In the genomic region with DNA sequence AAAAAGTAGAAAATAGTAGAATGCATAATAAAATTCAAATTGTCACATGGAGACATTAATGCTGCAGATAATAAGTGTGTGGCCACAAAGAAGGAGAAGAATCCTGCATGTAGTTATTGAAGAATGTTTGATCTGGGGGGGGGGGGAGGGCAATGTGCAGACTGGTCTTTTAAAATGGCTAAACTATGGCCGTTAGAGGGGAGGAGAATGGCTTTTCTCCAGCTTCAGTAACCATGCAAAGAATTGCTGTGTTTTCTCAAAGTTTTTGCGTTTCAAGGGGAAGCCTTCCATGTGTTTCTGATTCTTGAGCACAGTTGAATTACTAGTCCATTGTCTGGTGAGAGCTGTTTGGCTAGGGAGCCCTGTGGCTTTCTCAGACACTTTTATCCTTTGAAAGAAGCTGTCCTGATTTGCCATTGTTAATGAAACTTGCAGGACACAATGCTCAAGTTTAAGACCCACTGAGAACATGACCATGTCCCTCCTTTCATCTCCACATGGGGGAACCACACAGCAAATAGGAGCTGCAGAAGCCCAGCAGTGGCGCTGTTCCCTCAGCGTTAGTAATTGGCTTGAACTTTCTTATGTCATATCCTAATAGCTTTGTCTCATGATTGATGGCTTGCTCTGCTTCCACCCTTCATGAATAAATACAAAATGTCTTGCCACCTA, we compare ENCODE assay signal across 9 mouse cellular contexts.
DNase-seq lines count a peak whose midpoint lies in the region; ATAC-seq and TF ChIP-seq lines count a peak whose summit lies in the region.
"Had no signal": no experiment of that assay in that cellular context is flagged by ENCODE, and none has a peak within 500 bp of the region (broad histone marks: within the 10 kb centered on the region; RNA-seq: fewer than 3 reads in every experiment).

No protein-coding gene starts in this region.

- TF ChIP-seq CTCF in lung, embryonic 14.5 days (IDR thresholded peaks at IDR 0.05; ENCODE audit: low read depth), result peak; percentile 60

- no peaks in the 10 kb centered on the region for H3K4me1 ChIP-seq in lung, embryonic 14.5 days (ENCODE audit: insufficient read depth)
- no peaks in the 10 kb centered on the region for H3K4me1 ChIP-seq in hindbrain, embryonic 13.5 days (replicated peaks)

- 24% methylated on average over 4 of the region's 4 CpGs for WGBS in lung, embryonic 14.5 days
- 2% methylated on average over 4 of the region's 4 CpGs for WGBS in hindbrain, embryonic 13.5 days

- no peak overlapping the region for H3K27ac ChIP-seq in lung, embryonic 14.5 days (ENCODE audit: low read depth)
- H3K27ac ChIP-seq in hindbrain, embryonic 13.5 days, result no peak overlapping the region

- no peak overlapping the region for H3K4me2 ChIP-seq in lung, embryonic 14.5 days
- no peak overlapping the region for H3K4me2 ChIP-seq in hindbrain, embryonic 13.5 days

- H3K36me3 ChIP-seq in lung, embryonic 14.5 days (ENCODE audit: insufficient read depth), result no peaks in the 10 kb centered on the region
- H3K36me3 ChIP-seq in hindbrain, embryonic 13.5 days, result no peaks in the 10 kb centered on the region

- no peak for ATAC-seq in lung, embryonic 14.5 days (ENCODE audit: insufficient read depth)
- 0 out of 2 replicates have a peak, but pooled peaks have one; percentile 39 for ATAC-seq in hindbrain, embryonic 13.5 days (ENCODE audit: low FRiP score)
- ATAC-seq in megakaryocyte, adult 5-6 weeks (ENCODE audit: poor library complexity, severe bottlenecking), result no peak

- no peak overlapping the region for H3K9ac ChIP-seq in lung, embryonic 14.5 days
- no peak overlapping the region for H3K9ac ChIP-seq in hindbrain, embryonic 13.5 days

- no peak overlapping the region for H3K4me3 ChIP-seq in lung, embryonic 14.5 days (ENCODE audit: low read depth, low read length)
- H3K4me3 ChIP-seq in hindbrain, embryonic 13.5 days, result no peak overlapping the region

- H3K27me3 ChIP-seq in lung, embryonic 14.5 days (ENCODE audit: insufficient read depth, low read length), result no peaks in the 10 kb centered on the region
- no peaks in the 10 kb centered on the region for H3K27me3 ChIP-seq in hindbrain, embryonic 13.5 days

- H3K9me3 ChIP-seq in lung, embryonic 14.5 days (ENCODE audit: low read depth, low read length), result no peaks in the 10 kb centered on the region
- H3K9me3 ChIP-seq in hindbrain, embryonic 13.5 days, result no peaks in the 10 kb centered on the region

- peak; percentile 49 for DNase-seq in lung, embryonic 14.5 days
- no peak for DNase-seq in lung, postnatal 4 days
- DNase-seq in embryo, embryonic 11.5 days (ENCODE audit: low read depth, low spot score), result peak; percentile 31
- DNase-seq in retina, embryonic 14.5 days (ENCODE audit: low spot score), result peak; percentile 70
- no peak for DNase-seq in gastrocnemius, postnatal 4 days (ENCODE audit: low spot score in 2 of 2)
- DNase-seq in spleen, postnatal 36 days (ENCODE audit: low spot score in 2 of 2), result no peak
- DNase-seq: right cerebral cortex, postnatal 25 days had no signal

Comparison
In these comparisons a context has a peak if more than half of its experiments do, and no peak if none do; other contexts are left out.
1. DNase-seq: peak in lung, embryonic 14.5 days (single experiment), embryo, embryonic 11.5 days (single experiment) and retina, embryonic 14.5 days (single experiment); none in lung, postnatal 4 days (0 of 2), gastrocnemius, postnatal 4 days (0 of 2) and spleen, postnatal 36 days (0 of 2).